Mouse (Mus musculus) CH12.LX (cell line): Measurements from ENCODE around the gene Kif26b. TPM values are rescaled to one million over a fixed set of nuclear protein-coding genes. Genes with fewer than 3 reads are reported as not detected.

Source experiments
- DNase-seq: peaks from one replicate; pipeline ENCODE4 v3.0.0-alpha.2; 2013; ENCODE audit errors: extremely low read depth
- H3K27ac ChIP-seq: 2 replicates; pipeline ENCODE4 v1.5.1; 2012; ENCODE audit warnings: low read depth, mild to moderate bottlenecking, control low read depth, moderate library complexity; ENCODE audit not compliant: insufficient read depth
- H3K27me3 ChIP-seq: replicated peaks from 2 replicates; pipeline ENCODE3; 2012; ENCODE audit warnings: inconsistent platforms
- H3K36me3 ChIP-seq, 2 experiments: replicated peaks in 1 of 2; 2 replicates each; pipeline versions ENCODE3 to v1.6.1; 2012; ENCODE audit warnings: inconsistent platforms in 1 of 2, low read length in 1 of 2, mild to moderate bottlenecking in 1 of 2, mixed read lengths in 1 of 2, moderate library complexity in 1 of 2; ENCODE audit not compliant: control insufficient read depth in 1 of 2, insufficient read depth in 1 of 2
- H3K4me1 ChIP-seq, 2 experiments: 2 replicates each; pipeline ENCODE4 v1.6.1; 2012; ENCODE audit warnings: inconsistent platforms in 1 of 2, moderate library complexity in 1 of 2; ENCODE audit not compliant: insufficient read depth in 2 of 2, control insufficient read depth in 1 of 2
- H3K4me2 ChIP-seq: 2 replicates; pipeline ENCODE4 v1.6.1; 2012; ENCODE audit warnings: low read depth, mild to moderate bottlenecking, control low read depth; ENCODE audit not compliant: poor library complexity, insufficient read depth, severe bottlenecking
- H3K4me3 ChIP-seq, 3 experiments: fragments of 150-350 bp in 1 of 3; sonication (generic) in 1 of 3; replicated peaks in 1 of 3; 2 replicates each; pipeline versions ENCODE3 to v1.5.1; 2011 to 2012; ENCODE audit warnings: low read depth in 2 of 3, low read length in 2 of 3, mild to moderate bottlenecking in 2 of 3, moderate library complexity in 2 of 3, control low read depth in 1 of 3, improper control_type of control experiment in 1 of 3, inconsistent platforms in 1 of 3, mixed read lengths in 1 of 3; ENCODE audit not compliant: poor library complexity in 1 of 3
- H3K79me2 ChIP-seq: replicated peaks from 2 replicates; pipeline ENCODE4 v1.6.1; 2012; ENCODE audit warnings: mild to moderate bottlenecking, moderate library complexity; ENCODE audit not compliant: control insufficient read depth, poor library complexity, insufficient read depth, severe bottlenecking; ENCODE audit errors: extremely low read depth
- H3K9ac ChIP-seq: 2 replicates; pipeline ENCODE4 v1.6.1; 2012; ENCODE audit warnings: low read depth, mild to moderate bottlenecking, control low read depth, moderate library complexity; ENCODE audit not compliant: insufficient read depth
- H3K9me3 ChIP-seq: replicated peaks from 2 replicates; pipeline ENCODE3; 2012; ENCODE audit warnings: low read length, inconsistent platforms, mixed read lengths
- BHLHE40 ChIP-seq: IDR thresholded peaks from 2 replicates; pipeline ENCODE4 v1.6.1; 2011; ENCODE audit warnings: mild to moderate bottlenecking, low read depth, low read length, improper control_type of control experiment
- CTCF ChIP-seq, 2 experiments: IDR thresholded peaks in 1 of 2; conservative IDR thresholded peaks in 1 of 2; 2 replicates each; pipeline ENCODE4 v1.5.1; 2011 to 2012; ENCODE audit warnings: low read depth in 2 of 2, low read length in 2 of 2, improper control_type of control experiment in 1 of 2, inconsistent platforms in 1 of 2, mild to moderate bottlenecking in 1 of 2, moderate library complexity in 1 of 2
- ELF1 ChIP-seq: IDR thresholded peaks from 2 replicates; pipeline ENCODE4 v1.6.1; 2014; ENCODE audit warnings: low read depth, mild to moderate bottlenecking, inconsistent platforms, low read length, improper control_type of control experiment
- EP300 ChIP-seq: IDR thresholded peaks from 2 replicates; pipeline ENCODE4 v1.6.1; 2011; ENCODE audit warnings: low read length, improper control_type of control experiment
- ETS1 ChIP-seq: conservative IDR thresholded peaks from 2 replicates; pipeline ENCODE4 v1.6.1; 2012; ENCODE audit warnings: low read depth, mild to moderate bottlenecking, inconsistent platforms, low read length, improper control_type of control experiment, moderate library complexity
- HCFC1 ChIP-seq: IDR thresholded peaks from 2 replicates; pipeline ENCODE4 v1.6.1; 2012; ENCODE audit warnings: low read depth, mild to moderate bottlenecking, inconsistent platforms, low read length, improper control_type of control experiment
- IRF4 ChIP-seq: IDR thresholded peaks from 2 replicates; pipeline ENCODE4 v1.6.1; 2014; ENCODE audit warnings: low read depth, mild to moderate bottlenecking, inconsistent platforms, low read length, improper control_type of control experiment
- JUND ChIP-seq: conservative IDR thresholded peaks from 2 replicates; pipeline ENCODE4 v1.6.1; 2011; ENCODE audit warnings: low read depth, low read length, improper control_type of control experiment
- KAT2A ChIP-seq: IDR thresholded peaks from 2 replicates; pipeline ENCODE4 v1.6.1; 2012; ENCODE audit warnings: low read length, improper control_type of control experiment, inconsistent platforms; ENCODE audit not compliant: insufficient replicate concordance
- MAX ChIP-seq: IDR thresholded peaks from 2 replicates; pipeline ENCODE4 v1.6.1; 2011; ENCODE audit warnings: low read length, improper control_type of control experiment
- MAZ ChIP-seq: IDR thresholded peaks from 2 replicates; pipeline ENCODE4 v1.6.1; 2012; ENCODE audit warnings: low read depth, mild to moderate bottlenecking, inconsistent platforms, low read length, improper control_type of control experiment, moderate library complexity
- MYC ChIP-seq: IDR thresholded peaks from 2 replicates; pipeline ENCODE4 v1.6.1; 2011; ENCODE audit warnings: low read depth, mild to moderate bottlenecking, improper control_type of control experiment, low read length
- POLR2AphosphoS2 ChIP-seq: IDR thresholded peaks from 2 replicates; pipeline ENCODE4 v1.6.1; 2011; ENCODE audit warnings: low read depth, low read length, improper control_type of control experiment
- RAD21 ChIP-seq: IDR thresholded peaks from 2 replicates; pipeline ENCODE4 v1.6.1; 2011; ENCODE audit warnings: low read depth, mild to moderate bottlenecking, low read length, improper control_type of control experiment, moderate library complexity
- RCOR1 ChIP-seq: conservative IDR thresholded peaks from 2 replicates; pipeline ENCODE4 v1.6.1; 2012; ENCODE audit warnings: low read depth, mild to moderate bottlenecking, inconsistent platforms, low read length, improper control_type of control experiment
- SMC3 ChIP-seq: IDR thresholded peaks from 2 replicates; pipeline ENCODE4 v1.6.1; 2011; ENCODE audit warnings: low read depth, low read length, improper control_type of control experiment
- TBP ChIP-seq: conservative IDR thresholded peaks from 2 replicates; pipeline ENCODE4 v1.6.1; 2011; ENCODE audit warnings: low read depth, low read length, improper control_type of control experiment
- TCF12 ChIP-seq: IDR thresholded peaks from 2 replicates; pipeline ENCODE4 v1.6.1; 2014; ENCODE audit warnings: low read depth, mild to moderate bottlenecking, inconsistent platforms, low read length, improper control_type of control experiment
- USF1 ChIP-seq: IDR thresholded peaks from 2 replicates; pipeline ENCODE4 v1.6.1; 2014; ENCODE audit warnings: low read depth, mild to moderate bottlenecking, inconsistent platforms, low read length, improper control_type of control experiment
- ZC3H11A ChIP-seq: IDR thresholded peaks from 2 replicates; pipeline ENCODE4 v1.6.1; 2012; ENCODE audit warnings: low read depth, mild to moderate bottlenecking, inconsistent platforms, low read length, improper control_type of control experiment
- ZNF384 ChIP-seq: IDR thresholded peaks from 2 replicates; pipeline ENCODE4 v1.6.1; 2012; ENCODE audit warnings: low read depth, low read length, improper control_type of control experiment, inconsistent platforms
- dilution Hi-C: fragments of 300-500 bp; cut with MboI; formaldehyde crosslinking; loops from 2 replicates; pipeline ENCODE4 v1.14.3; 2020; ENCODE audit warnings: low sequenced_read_pairs; ENCODE audit not compliant: extremely low pct_unique_long_range_greater_than_20kb, extremely low pct_ligation_motif_present
- in situ Hi-C: fragments of 300-500 bp; cut with MboI; formaldehyde crosslinking; loops from 3 replicates; pipeline ENCODE4 v1.14.3; 2019; ENCODE audit warnings: low sequenced_read_pairs, low pct_ligation_motif_present, low pct_unique_long_range_greater_than_20kb, mixed read lengths
- polyA plus RNA-seq: library from polyadenylated mRNA; unstranded; fragments of >175 nt; gene quantifications from 2 replicates; pipeline ENCODE4 v1.2.1, GENCODE M21; 2012; ENCODE audit warnings: low read depth; ENCODE audit not compliant: insufficient read length
- total RNA-seq, 2 experiments: library from RNA; depleted of rRNA; stranded (reverse); fragments of 300-350 nt in 1 of 2; fragments of >200 nt in 1 of 2; gene quantifications; 2 replicates each; pipeline ENCODE4 v1.2.3; 2012 to 2014

The Kif26b gene
- total and polyA plus RNA-seq, 3 experiments, result 0.09 TPM; not detected in 2

DNA sequence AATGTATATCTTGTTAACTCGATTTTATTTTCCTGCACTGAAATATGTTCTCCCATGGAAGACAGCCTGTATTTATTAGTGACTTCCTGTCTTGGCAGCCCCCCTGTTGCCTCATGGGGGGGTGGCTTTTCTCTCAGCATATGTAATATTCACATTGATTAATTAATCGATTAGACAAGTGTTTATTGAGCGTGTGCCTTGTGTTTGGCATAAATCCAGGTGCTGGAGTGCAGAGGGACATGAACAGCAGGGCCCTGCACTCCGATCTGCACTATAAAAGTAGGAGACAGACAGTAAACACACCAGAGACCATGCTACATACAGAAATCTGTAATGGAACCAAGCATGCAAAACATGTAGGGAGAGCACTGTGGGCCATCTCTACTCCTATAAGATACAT, 236.0 kb downstream of the Kif26b start:
- in situ Hi-C loops, result no loop called here

DNA sequence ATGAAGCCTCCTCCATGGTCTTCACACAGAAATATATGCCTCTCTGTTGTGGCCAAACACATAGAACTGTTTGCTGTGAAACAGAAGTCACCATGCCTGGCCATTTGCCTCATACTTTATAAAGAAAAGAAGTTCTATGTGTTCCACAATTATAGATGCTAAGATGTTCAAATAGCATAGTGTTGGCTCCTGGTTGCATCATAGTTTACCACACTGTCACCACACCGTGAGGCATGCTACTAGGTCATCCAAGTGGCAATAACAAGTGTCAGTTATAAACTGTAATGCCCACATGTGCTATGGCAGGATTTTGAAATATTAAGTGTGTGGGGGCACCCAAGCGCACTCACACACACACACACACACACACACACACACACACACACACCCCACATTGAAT, 236.7 kb downstream of the Kif26b start:
- no peak for TF ChIP-seq TCF12
- TF ChIP-seq MAX, result no peak
- TF ChIP-seq ZC3H11A, result no peak
- TF ChIP-seq HCFC1, result no peak
- no peak for TF ChIP-seq ZNF384
- no peak for TF ChIP-seq KAT2A
- TF ChIP-seq IRF4, result no peak
- no peak for TF ChIP-seq BHLHE40
- TF ChIP-seq MYC, result no peak
- no peak for TF ChIP-seq MAZ
- TF ChIP-seq POLR2AphosphoS2, result no peak
- Histone ChIP-seq H3K4me1 (no peaks in the 10 kb centered on the region), H3K9me3 (no peaks in the 10 kb centered on the region), H3K36me3 (no peaks in the 10 kb centered on the region), H3K79me2 (no peaks in the 10 kb centered on the region), H3K4me2 (no peak overlapping the region), H3K27ac (no peak overlapping the region), H3K9ac (no peak overlapping the region), H3K27me3 (no peaks in the 10 kb centered on the region), H3K4me3 (no peak overlapping the region)
- in situ Hi-C loops (no loop called here), dilution Hi-C loops (no loop called here)
- DNase-seq, result no peak

More for the DNA sequence above, 236.0 kb downstream of the Kif26b start:
- Histone ChIP-seq H3K27ac (no peak overlapping the region), H3K4me3 (no peak overlapping the region), H3K4me1 (no peaks in the 10 kb centered on the region), H3K36me3 (no peaks in the 10 kb centered on the region), H3K9ac (no peak overlapping the region), H3K27me3 (no peaks in the 10 kb centered on the region), H3K9me3 (no peaks in the 10 kb centered on the region), H3K79me2 (no peaks in the 10 kb centered on the region), H3K4me2 (no peak overlapping the region)
- dilution Hi-C loops, result no loop called here
- no peak for TF ChIP-seq JUND
- TF ChIP-seq MAX, result no peak
- no peak for TF ChIP-seq SMC3
- no peak for TF ChIP-seq RCOR1
- TF ChIP-seq RAD21, result no peak
- TF ChIP-seq ETS1, result no peak
- no peak for TF ChIP-seq TBP
- TF ChIP-seq MAZ, result no peak
- TF ChIP-seq ZNF384, result no peak
- TF ChIP-seq MYC, result no peak
- no peak for TF ChIP-seq CTCF (conservative IDR thresholded peaks at IDR 0.05 in 1 of 2, IDR thresholded peaks at IDR 0.05 in 1 of 2; ENCODE audit: low read depth in 2 of 2, low read length in 2 of 2)
- no peak for TF ChIP-seq POLR2AphosphoS2
- TF ChIP-seq BHLHE40, result no peak
- TF ChIP-seq ELF1, result no peak
- TF ChIP-seq EP300, result no peak
- TF ChIP-seq USF1, result no peak
- TF ChIP-seq IRF4, result no peak
- DNase-seq, result no peak
